Mouse (Mus musculus): ENCODE measurements around the gene Med15. TPM values are rescaled to one million over a fixed set of nuclear protein-coding genes. Genes with fewer than 3 reads are reported as not detected.
"Not testable (repeated sequence)": the region's sequence is repeated elsewhere in the genome, so short reads cannot be mapped to it uniquely, and the experiment has no call there.

Gene Med15
- total RNA-seq, 4 experiments from 2014 or later: 54.1 to 95.8 (median 62.0) TPM

GRCm38 (mm10) chr16:17614740-17615139 lies 118.0 kb downstream of the Med15 start:
- not testable (repeated sequence) for DNase-seq

GRCm38 (mm10) chr16:17611383-17611782 lies 121.3 kb downstream of the Med15 start:
- DNase-seq: no peak

- no peak for DNase-seq
These were observed 127.0 kb downstream of the Med15 start for GRCm38 (mm10) chr16:17605684-17606083.

GRCm38 (mm10) chr16:17604941-17605340 lies 127.8 kb downstream of the Med15 start:
- no peak for DNase-seq

Other genes with a start within 250 kb of the Med15 start
- gene Aifm3, start 243.3 kb downstream of the Med15 start, total RNA-seq (2022): 10 to 100 TPM in 3 of 4 experiments, 1 to 10 TPM in 1; 7.9 to 47.0 (median 29.0) TPM
- 100 to 1,000 TPM in 2 of 4 experiments, 10 to 100 TPM in 2; 64.4 to 118 (median 88.8) TPM for gene Lztr1, start 224.2 kb downstream of the Med15 start, total RNA-seq (2022)
- gene Thap7, start 201.8 kb downstream of the Med15 start, total RNA-seq (2022): 10 to 100 TPM; 40.6 to 51.2 (median 45.5) TPM
- under 1 TPM in 3 of 4 experiments, not detected in 1; 0.12 to 0.46 (median 0.34) TPM for gene Lrrc74b, start 171.6 kb downstream of the Med15 start, total RNA-seq (2022)
- 1 to 10 TPM in 2 of 4 experiments, under 1 TPM in 2; 0.55 to 2.9 (median 1.6) TPM for gene P2rx6, start 171.0 kb downstream of the Med15 start, total RNA-seq (2022)
- gene Slc7a4, start 149.7 kb downstream of the Med15 start, total RNA-seq (2022): 10 to 100 TPM in 3 of 4 experiments, 1 to 10 TPM in 1; 7.9 to 47.4 (median 28.9) TPM
- gene Smpd4, start 113.5 kb downstream of the Med15 start, total RNA-seq (2022): 10 to 100 TPM; 33.4 to 48.2 (median 40.4) TPM
- 1 to 10 TPM in 3 of 4 experiments, under 1 TPM in 1; 0.81 to 3.8 (median 2.1) TPM for gene Ccdc74a, start 86.4 kb downstream of the Med15 start, total RNA-seq (2022)
- gene Klhl22, start 26.7 kb upstream of the Med15 start, total RNA-seq (2022): 10 to 100 TPM; 40.5 to 65.6 (median 50.8) TPM
- gene Scarf2, start 64.4 kb upstream of the Med15 start, total RNA-seq (2022): 10 to 100 TPM; 11.8 to 14.9 (median 13.1) TPM
- not detected for gene B830017H08Rik, start 100.2 kb upstream of the Med15 start, total RNA-seq (2022)
- 1 to 10 TPM in 3 of 4 experiments, under 1 TPM in 1; 0.94 to 3.6 (median 2.3) TPM for gene Car15, start 105.5 kb upstream of the Med15 start, total RNA-seq (2022)
- under 1 TPM; 0.23 to 0.73 (median 0.33) TPM for gene Gm20518, start 158.8 kb upstream of the Med15 start, total RNA-seq (2022)
- under 1 TPM in 3 of 4 experiments, not detected in 1; 0.08 to 0.17 (median 0.12) TPM for gene Tssk1, start 161.3 kb upstream of the Med15 start, total RNA-seq (2022)
- 10 to 100 TPM; 66.1 to 78.0 (median 76.2) TPM for gene Dgcr2, start 165.7 kb upstream of the Med15 start, total RNA-seq (2022)
- not detected for gene Tssk2, start 165.7 kb upstream of the Med15 start, total RNA-seq (2022)
- gene Ess2, start 178.5 kb upstream of the Med15 start, total RNA-seq (2022): 10 to 100 TPM; 16.9 to 28.8 (median 22.5) TPM
- gene Gsc2, start 182.2 kb upstream of the Med15 start, total RNA-seq (2022): not detected
- 100 to 1,000 TPM; 184 to 251 (median 197) TPM for gene Slc25a1, start 195.3 kb upstream of the Med15 start, total RNA-seq (2022)
- under 1 TPM in 2 of 4 experiments, not detected in 2; 0.35 to 0.81 TPM for gene Vpreb2, start 247.5 kb upstream of the Med15 start, total RNA-seq (2022)

Data from adrenal gland, adult 8-10 months (tissue).